Mouse (Mus musculus) forebrain, postnatal 0 days (tissue): ENCODE measurements around the gene Igf2. TPM values are rescaled to one million over a fixed set of nuclear protein-coding genes. Genes with fewer than 3 reads are reported as not detected.

Experiments used
- ATAC-seq: fragments of 200-750 bp; cut with Nextera tagmentation; 2 replicates; pipeline ENCODE4 v1.8.0; 2017; ENCODE audit warnings: mild to moderate bottlenecking, moderate library complexity
- DNase-seq: peaks from one replicate; pipeline ENCODE4 v3.0.0-alpha.2; 2015
- H3K27ac ChIP-seq: fragments of 300-500 bp; sonication (generic); 2 replicates; pipeline ENCODE4 v1.5.1; 2014; ENCODE audit warnings: low read depth, mild to moderate bottlenecking, antibody characterized with exemption, low read length, moderate library complexity, mixed read lengths
- H3K27me3 ChIP-seq: fragments of 300-500 bp; sonication (generic); 2 replicates; pipeline ENCODE4 v1.6.1; 2014; ENCODE audit warnings: mild to moderate bottlenecking, low read length, mixed read lengths; ENCODE audit not compliant: insufficient read depth
- H3K36me3 ChIP-seq: fragments of 300-500 bp; sonication (generic); 2 replicates; pipeline ENCODE4 v1.6.1; 2014; ENCODE audit warnings: mild to moderate bottlenecking, moderate library complexity; ENCODE audit not compliant: insufficient read depth
- H3K4me1 ChIP-seq: fragments of 300-500 bp; sonication (generic); 2 replicates; pipeline ENCODE4 v1.6.1; 2014; ENCODE audit warnings: antibody characterized with exemption; ENCODE audit not compliant: insufficient read depth
- H3K4me2 ChIP-seq: fragments of 300-500 bp; sonication (generic); 2 replicates; pipeline ENCODE4 v1.6.1; 2014; ENCODE audit warnings: low read depth, mild to moderate bottlenecking, moderate library complexity
- H3K4me3 ChIP-seq: fragments of 300-500 bp; sonication (generic); 2 replicates; pipeline ENCODE4 v1.5.1; 2014; ENCODE audit warnings: low read depth, low read length, mixed read lengths
- H3K9ac ChIP-seq: fragments of 300-500 bp; sonication (generic); 2 replicates; pipeline ENCODE4 v1.6.1; 2014; ENCODE audit warnings: mild to moderate bottlenecking
- H3K9me3 ChIP-seq: fragments of 300-500 bp; sonication (generic); 2 replicates; pipeline ENCODE4 v1.6.1; 2016; ENCODE audit warnings: low read length
- CTCF ChIP-seq: sonication (generic); IDR thresholded peaks from 2 replicates; pipeline ENCODE4 v1.5.1; 2016; ENCODE audit warnings: antibody characterized with exemption, control low read depth, low read depth
- WGBS: fragments of 180-500 bp; shearing (Covaris S2); extraction: QIAGEN DNeasy Blood & Tissue Kit; methylation state at CpG from one replicate; pipeline ENCODE4 v1.1.7; 2014; 5-methylcytosine and 5-hydroxymethylcytosine counted together
- microRNA counts: library from miRNA; unstranded; fragments of <30 nt; microRNA quantifications from one replicate; lab custom pipeline; 2015
- microRNA-seq, 2 experiments: library from miRNA; unstranded; fragments of <30 nt; microRNA quantifications; one replicate each; pipeline ENCODE4; 2016
- polyA plus RNA-seq: library from polyadenylated mRNA; unstranded; fragments of >200 nt; fragmentation: Nextera tagmentation; extraction: Ambion mirVana; gene quantifications from 2 replicates; pipeline ENCODE4 v1.2.1, GENCODE M21; 2015
- total RNA-seq: library from RNA; depleted of rRNA; stranded (reverse); fragments of >200 nt; gene quantifications from 2 replicates; pipeline ENCODE4 v1.2.3, GENCODE M21; 2014; rRNA removed

Igf2 gene
- total and polyA plus RNA-seq, 2 experiments from 2014 or later: 152 to 288 TPM

DNA sequence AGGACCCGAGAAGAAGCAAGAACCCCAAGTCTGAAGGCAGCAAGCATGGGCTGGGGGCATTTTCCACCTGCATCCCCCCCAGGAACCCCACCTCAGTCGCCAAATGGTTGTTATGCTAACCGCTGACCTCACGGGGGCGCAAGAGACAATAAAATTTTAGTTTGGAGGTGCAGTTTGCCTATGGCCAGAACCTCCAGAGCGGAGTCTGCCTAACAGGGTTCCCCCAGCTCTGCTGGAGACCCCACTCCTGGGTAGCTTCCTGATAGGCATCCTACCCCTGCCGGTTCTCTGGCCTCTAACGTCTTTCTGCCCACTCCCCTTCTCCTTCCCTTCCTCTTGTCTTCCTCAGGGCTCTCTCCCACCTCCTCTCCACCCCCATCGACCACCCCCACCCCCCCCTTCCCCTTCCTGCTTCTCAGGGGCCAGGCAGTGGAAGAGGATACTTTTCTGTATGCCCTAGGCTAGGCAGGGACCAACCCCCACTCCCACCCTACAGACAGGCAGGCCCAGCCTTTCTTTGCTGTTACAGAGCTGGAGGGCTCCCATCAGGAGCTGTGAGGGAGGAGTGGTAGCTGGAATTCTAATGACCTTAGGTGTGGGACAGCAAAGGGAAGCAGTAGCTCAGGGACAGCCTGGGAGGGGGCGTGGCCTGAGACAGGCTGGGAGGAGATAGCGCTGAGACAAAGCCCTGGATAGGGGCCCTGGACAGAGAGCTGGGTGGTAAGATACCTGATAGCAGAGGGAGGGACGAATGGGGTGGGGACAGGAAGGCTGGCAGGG is 55.8 kb downstream of the Igf2 start:
- ATAC-seq: peak; percentile 79
- Histone ChIP-seq H3K4me2 (peak overlapping the region; percentile 28; the same call in 1 of the 2 replicates), H3K27me3 (no peaks in the 10 kb centered on the region), H3K9ac (no peak overlapping the region), H3K4me3 (no peak overlapping the region), H3K9me3 (no peaks in the 10 kb centered on the region), H3K4me1 (no peaks in the 10 kb centered on the region), H3K36me3 (no peaks in the 10 kb centered on the region), H3K27ac (no peak overlapping the region)
- DNase-seq: peak; percentile 77
- whole genome bisulfite sequencing: 1% methylated on average over 12 of the region's 12 CpGs
- TF ChIP-seq CTCF: peak; percentile 75

DNA sequence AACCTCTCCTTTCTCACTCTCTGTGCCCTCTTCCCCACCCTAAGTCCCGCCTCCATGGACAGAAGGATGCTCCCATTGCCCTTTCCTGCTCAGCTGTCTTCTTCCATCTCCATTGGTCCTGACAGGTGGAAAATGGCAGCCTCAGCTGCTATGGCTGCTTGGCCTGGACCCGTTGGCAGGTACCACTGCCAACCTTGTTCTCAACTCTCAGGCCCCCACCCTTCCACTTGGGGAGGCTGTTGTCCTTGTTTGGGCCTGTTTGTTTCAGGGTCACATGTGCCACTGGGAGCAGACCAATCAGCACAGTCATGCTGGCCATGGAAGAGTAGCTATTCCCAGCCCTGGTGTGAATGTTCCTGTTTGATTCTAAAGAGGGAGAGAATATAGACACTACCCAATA is 65.7 kb downstream of the Igf2 start:
- TF ChIP-seq CTCF: no peak
- Histone ChIP-seq H3K4me2 (no peak overlapping the region), H3K27ac (no peak overlapping the region), H3K27me3 (no peaks in the 10 kb centered on the region), H3K9ac (no peak overlapping the region), H3K36me3 (no peaks in the 10 kb centered on the region), H3K9me3 (no peaks in the 10 kb centered on the region), H3K4me3 (no peak overlapping the region), H3K4me1 (no peaks in the 10 kb centered on the region)
- no peak for DNase-seq
- WGBS: 79% methylated on average over 2 of the region's 2 CpGs
- no peak for ATAC-seq

MicroRNA genes within 50 kb of the gene (microRNA counts, 519-probe panel; counts per million panel counts)
- not detected for microRNA mmu-miR-483 (lab: Ali Mortazavi, UCI)

Small RNAs within 50 kb of the gene (microRNA-seq; reads per million reads assigned to microRNA genes)
- gene Mir483: 170 to 219 reads per million in 2 experiments

Other genes starting within 250 kb of the Igf2 start
- gene Syt8, start 232.0 kb downstream of the Igf2 start, total RNA-seq: not detected in 2 replicates
- not detected in 2 replicates for gene Syt8, start 232.0 kb downstream of the Igf2 start, polyA plus RNA-seq
- 0.33 and 2.8 TPM in 2 replicates for gene Tnni2, start 225.0 kb downstream of the Igf2 start, total RNA-seq
- gene Tnni2, start 225.0 kb downstream of the Igf2 start, polyA plus RNA-seq: 0.21 and 1.5 TPM in 2 replicates
- 5.7 and 7.9 TPM in 2 replicates for gene Lsp1, start 206.0 kb downstream of the Igf2 start, total RNA-seq
- 5.5 and 6.4 TPM in 2 replicates for gene Lsp1, start 206.0 kb downstream of the Igf2 start, polyA plus RNA-seq
- 1.2 and 1.6 TPM in 2 replicates for gene Tnnt3, start 168.0 kb downstream of the Igf2 start, total RNA-seq
- gene Tnnt3, start 168.0 kb downstream of the Igf2 start, polyA plus RNA-seq: 1.2 and 1.4 TPM in 2 replicates
- 44.8 and 73.5 TPM in 2 replicates for gene Mrpl23, start 134.1 kb downstream of the Igf2 start, total RNA-seq
- gene Mrpl23, start 134.1 kb downstream of the Igf2 start, polyA plus RNA-seq: 25.5 and 27.9 TPM in 2 replicates
- gene Gm49394, start 3.1 kb upstream of the Igf2 start, total RNA-seq: 0.08 TPM in 1 of 2 replicates, not detected in the other
- gene Gm49394, start 3.1 kb upstream of the Igf2 start, polyA plus RNA-seq: 0.06 TPM in 1 of 2 replicates, not detected in the other
- not detected in 2 replicates for gene Ins2, start 76.6 kb upstream of the Igf2 start, total RNA-seq
- 1.4 and 2.3 TPM in 2 replicates for gene Ins2, start 76.6 kb upstream of the Igf2 start, polyA plus RNA-seq